ENCODE assay signal across 21 mouse cellular contexts in the genomic region with DNA sequence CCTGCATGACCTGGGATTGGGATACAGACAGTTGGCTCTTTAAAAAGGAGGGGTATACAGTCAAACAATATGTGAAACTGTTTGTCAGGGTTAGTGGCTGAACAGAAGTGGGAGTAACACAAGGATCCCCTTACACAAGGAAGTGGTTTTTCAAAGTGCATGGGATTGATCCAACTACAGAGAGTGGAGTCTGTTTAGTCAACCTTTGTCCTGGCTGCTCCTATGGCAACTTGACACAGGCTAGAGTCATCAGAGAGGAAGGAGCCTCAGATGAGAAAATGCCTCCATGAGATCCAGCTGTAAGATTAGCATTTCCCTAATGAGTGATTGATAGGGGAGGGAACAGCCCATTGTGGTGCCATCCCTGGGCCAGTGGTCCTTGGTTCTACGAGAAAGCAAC. TPM values are rescaled to one million over a fixed set of nuclear protein-coding genes. Genes with fewer than 3 reads are reported as not detected.
DNase-seq lines count a peak whose midpoint lies in the region; ATAC-seq and TF ChIP-seq lines count a peak whose summit lies in the region.
"Had no signal": no experiment of that assay in that cellular context is flagged by ENCODE, and none has a peak within 500 bp of the region (broad histone marks: within the 10 kb centered on the region; RNA-seq: fewer than 3 reads in every experiment).

No protein-coding gene starts in this region.

- no peak for TF ChIP-seq CTCF in lung, postnatal 0 days (IDR thresholded peaks at IDR 0.05)
- no peak for TF ChIP-seq CTCF in stomach, postnatal 0 days (IDR thresholded peaks at IDR 0.05; ENCODE audit: low read depth)
- TF ChIP-seq CTCF in gastrocnemius, adult 2 months (IDR thresholded peaks at IDR 0.05) = no peak

- H3K9ac ChIP-seq in lung, postnatal 0 days (replicated peaks; ENCODE audit: low read depth) = no peak overlapping the region
- H3K9ac ChIP-seq in intestine, embryonic 16.5 days (ENCODE audit: low read depth, low read length) = no peak overlapping the region
- H3K9ac ChIP-seq in stomach, postnatal 0 days (ENCODE audit: low read length) = no peak overlapping the region
- H3K9ac ChIP-seq: embryonic facial prominence, embryonic 15.5 days; forebrain, embryonic 15.5 days; hindbrain, embryonic 12.5 days; limb, embryonic 15.5 days; liver, embryonic 15.5 days; neural tube, embryonic 13.5 days had no signal

- no peaks in the 10 kb centered on the region for H3K9me3 ChIP-seq in lung, postnatal 0 days (ENCODE audit: low read length)
- H3K9me3 ChIP-seq in intestine, embryonic 16.5 days (ENCODE audit: control insufficient read depth, low read length) = no peaks in the 10 kb centered on the region
- H3K9me3 ChIP-seq in stomach, postnatal 0 days (ENCODE audit: control insufficient read depth, low read length) = no peaks in the 10 kb centered on the region
- H3K9me3 ChIP-seq: embryonic facial prominence, embryonic 15.5 days; forebrain, embryonic 15.5 days; hindbrain, embryonic 12.5 days; limb, embryonic 15.5 days; liver, embryonic 15.5 days; neural tube, embryonic 13.5 days had no signal

- no peaks in the 10 kb centered on the region for H3K27me3 ChIP-seq in lung, postnatal 0 days (replicated peaks; ENCODE audit: insufficient read depth, low read length)
- H3K27me3 ChIP-seq in intestine, embryonic 16.5 days (replicated peaks; ENCODE audit: control insufficient read depth, insufficient read depth, low read length) = no peaks in the 10 kb centered on the region
- H3K27me3 ChIP-seq in stomach, postnatal 0 days (ENCODE audit: control insufficient read depth, insufficient read depth, low read length) = no peaks in the 10 kb centered on the region
- H3K27me3 ChIP-seq: embryonic facial prominence, embryonic 15.5 days; forebrain, embryonic 15.5 days; limb, embryonic 15.5 days; neural tube, embryonic 13.5 days had no signal

- no peak overlapping the region for H3K27ac ChIP-seq in lung, postnatal 0 days (ENCODE audit: low read length)
- H3K27ac ChIP-seq in intestine, embryonic 16.5 days (ENCODE audit: low read length) = peak overlapping the region; percentile 46
- peak overlapping the region; percentile 70 for H3K27ac ChIP-seq in stomach, postnatal 0 days (replicated peaks)
- no peak overlapping the region for H3K27ac ChIP-seq in gastrocnemius, adult 2 months
- H3K27ac ChIP-seq: embryonic facial prominence, embryonic 15.5 days; forebrain, embryonic 15.5 days; hindbrain, embryonic 12.5 days; left cerebral cortex, adult 2 months; limb, embryonic 15.5 days; liver, embryonic 15.5 days; neural tube, embryonic 13.5 days had no signal

- no peak for TF ChIP-seq EP300 in lung, postnatal 0 days (IDR thresholded peaks at IDR 0.05)
- no peak for TF ChIP-seq EP300 in stomach, postnatal 0 days (optimal IDR thresholded peaks at IDR 0.05)

- ATAC-seq in lung, postnatal 0 days = peak; percentile 55; the same call in 1 of the 2 replicates
- peak; percentile 87 for ATAC-seq in intestine, embryonic 16.5 days
- peak; percentile 84 for ATAC-seq in stomach, postnatal 0 days (ENCODE audit: low FRiP score, low TSS enrichment)
- ATAC-seq: activated CD4-positive, CD25-positive, alpha-beta regulatory T cell, adult 4 months; forebrain, embryonic 15.5 days; midbrain, embryonic 16.5 days had no signal

- WGBS in lung, postnatal 0 days = 64% methylated on average over 1 of the region's 1 CpGs
- WGBS in intestine, embryonic 16.5 days = 79% methylated on average over 1 of the region's 1 CpGs
- WGBS in stomach, postnatal 0 days = 74% methylated on average over 1 of the region's 1 CpGs

- no peaks in the 10 kb centered on the region for H3K4me1 ChIP-seq in lung, postnatal 0 days (ENCODE audit: insufficient read depth, low read depth, low read length)
- H3K4me1 ChIP-seq in intestine, embryonic 16.5 days (ENCODE audit: control insufficient read depth, insufficient read depth, low read length) = peaks cover 2% of the 10 kb centered on the region; the same call in 1 of the 2 replicates
- no peaks in the 10 kb centered on the region for H3K4me1 ChIP-seq in stomach, postnatal 0 days (replicated peaks; ENCODE audit: control insufficient read depth, insufficient read depth)
- H3K4me1 ChIP-seq: embryonic facial prominence, embryonic 15.5 days; forebrain, embryonic 15.5 days; hindbrain, embryonic 12.5 days; limb, embryonic 15.5 days; neural tube, embryonic 13.5 days had no signal

- intact Hi-C loops in gastrocnemius, adult 2 months (cut with DNase I) = no loop called here

- H3K36me3 ChIP-seq in lung, postnatal 0 days (ENCODE audit: insufficient read depth, low read length) = no peaks in the 10 kb centered on the region
- no peaks in the 10 kb centered on the region for H3K36me3 ChIP-seq in intestine, embryonic 16.5 days (ENCODE audit: control insufficient read depth, insufficient read depth, low read length)
- H3K36me3 ChIP-seq in stomach, postnatal 0 days (ENCODE audit: control insufficient read depth, insufficient read depth, low read length) = no peaks in the 10 kb centered on the region
- H3K36me3 ChIP-seq: embryonic facial prominence, embryonic 15.5 days; forebrain, embryonic 15.5 days; hindbrain, embryonic 12.5 days; limb, embryonic 15.5 days; liver, embryonic 15.5 days; neural tube, embryonic 13.5 days had no signal

- no peak overlapping the region for H3K4me3 ChIP-seq in lung, postnatal 0 days (ENCODE audit: low read depth, low read length)
- no peak overlapping the region for H3K4me3 ChIP-seq in intestine, embryonic 16.5 days (ENCODE audit: low read length)
- H3K4me3 ChIP-seq in stomach, postnatal 0 days (ENCODE audit: low read depth, low read length) = no peak overlapping the region
- no peak overlapping the region for H3K4me3 ChIP-seq in gastrocnemius, adult 2 months
- H3K4me3 ChIP-seq: embryonic facial prominence, embryonic 15.5 days; forebrain, embryonic 15.5 days; hindbrain, embryonic 12.5 days; left cerebral cortex, adult 2 months; limb, embryonic 15.5 days; liver, embryonic 15.5 days; myocyte; neural tube, embryonic 13.5 days had no signal

- DNase-seq in lung, postnatal 0 days (ENCODE audit: low spot score) = peak; percentile 60
- no peak for DNase-seq in lung, postnatal 14 days
- peak; percentile 72 for DNase-seq in adipocyte (ENCODE audit: low spot score)
- DNase-seq in stomach, postnatal 0 days (ENCODE audit: low spot score) = peak; percentile 62
- no peak for DNase-seq in gastrocnemius, adult 2 months
- no peak for DNase-seq in kidney, postnatal 10 days
- DNase-seq: adrenal gland, postnatal 14 days; cerebellum, adult 9-10 months; gastrocnemius, postnatal 25 days; kidney, adult 9 months had no signal

- H3K4me2 ChIP-seq in lung, postnatal 0 days (replicated peaks; ENCODE audit: low read depth, low read length) = no peak overlapping the region
- no peak overlapping the region for H3K4me2 ChIP-seq in intestine, embryonic 16.5 days (ENCODE audit: low read depth, low read length)
- H3K4me2 ChIP-seq in stomach, postnatal 0 days (replicated peaks; ENCODE audit: low read depth) = no peak overlapping the region
- H3K4me2 ChIP-seq: embryonic facial prominence, embryonic 15.5 days; forebrain, embryonic 15.5 days; hindbrain, embryonic 12.5 days; limb, embryonic 15.5 days; liver, embryonic 15.5 days; neural tube, embryonic 13.5 days had no signal

RNA-seq across cellular contexts. Expression of a gene that starts 5.6 kb away (rescaled TPM):
- polyA plus RNA-seq in lung, postnatal 0 days (2015; fragmentation: Nextera tagmentation; extraction: Ambion mirVana) = 2.0 and 3.7 TPM in 2 replicates
- polyA plus RNA-seq in intestine, embryonic 16.5 days (2015; fragmentation: Nextera tagmentation; extraction: Ambion mirVana) = 5.9 and 7.6 TPM in 2 replicates
- 3.0 and 3.1 TPM in 2 replicates for polyA plus RNA-seq in stomach, postnatal 0 days (2015; fragmentation: Nextera tagmentation; extraction: Ambion mirVana)
- 10 to 100 TPM; 15.7 to 22.2 TPM for total RNA-seq in gastrocnemius, adult 2 months (2021)

RNA-seq across cellular contexts. Expression of a gene that starts 15.8 kb away (rescaled TPM):
- 22.5 and 26.4 TPM in 2 replicates for polyA plus RNA-seq in lung, postnatal 0 days (2015; fragmentation: Nextera tagmentation; extraction: Ambion mirVana)
- 40.6 and 40.7 TPM in 2 replicates for polyA plus RNA-seq in intestine, embryonic 16.5 days (2015; fragmentation: Nextera tagmentation; extraction: Ambion mirVana)
- polyA plus RNA-seq in stomach, postnatal 0 days (2015; fragmentation: Nextera tagmentation; extraction: Ambion mirVana) = 18.1 and 23.2 TPM in 2 replicates
- total RNA-seq in gastrocnemius, adult 2 months (2021) = 10 to 100 TPM; 11.7 to 14.1 TPM

RNA-seq across cellular contexts. Expression of a gene that starts 15.9 kb away (rescaled TPM):
- polyA plus RNA-seq in lung, postnatal 0 days (2015; fragmentation: Nextera tagmentation; extraction: Ambion mirVana) = 121 and 131 TPM in 2 replicates
- polyA plus RNA-seq in intestine, embryonic 16.5 days (2015; fragmentation: Nextera tagmentation; extraction: Ambion mirVana) = 164 and 179 TPM in 2 replicates
- 94.5 and 98.6 TPM in 2 replicates for polyA plus RNA-seq in stomach, postnatal 0 days (2015; fragmentation: Nextera tagmentation; extraction: Ambion mirVana)
- total RNA-seq in gastrocnemius, adult 2 months (2021) = 10 to 100 TPM; 57.9 to 65.2 TPM

RNA-seq across cellular contexts. Expression of a gene that starts 28.0 kb away (rescaled TPM):
- 40.5 and 43.1 TPM in 2 replicates for polyA plus RNA-seq in lung, postnatal 0 days (2015; fragmentation: Nextera tagmentation; extraction: Ambion mirVana)
- 78.6 and 82.0 TPM in 2 replicates for polyA plus RNA-seq in intestine, embryonic 16.5 days (2015; fragmentation: Nextera tagmentation; extraction: Ambion mirVana)
- polyA plus RNA-seq in stomach, postnatal 0 days (2015; fragmentation: Nextera tagmentation; extraction: Ambion mirVana) = 39.8 and 42.4 TPM in 2 replicates
- total RNA-seq in gastrocnemius, adult 2 months (2021) = 10 to 100 TPM; 31.2 to 31.5 TPM

RNA-seq across cellular contexts. Expression of a gene that starts 36.3 kb away (rescaled TPM):
- 4,475 and 4,528 TPM in 2 replicates for polyA plus RNA-seq in lung, postnatal 0 days (2015; fragmentation: Nextera tagmentation; extraction: Ambion mirVana)
- polyA plus RNA-seq in intestine, embryonic 16.5 days (2015; fragmentation: Nextera tagmentation; extraction: Ambion mirVana) = 1.7 and 2.3 TPM in 2 replicates
- polyA plus RNA-seq in stomach, postnatal 0 days (2015; fragmentation: Nextera tagmentation; extraction: Ambion mirVana) = 129 and 160 TPM in 2 replicates
- 10 to 100 TPM in 1 of 2 experiments, 1 to 10 TPM in 1; 9.1 to 15.4 TPM for total RNA-seq in gastrocnemius, adult 2 months (2021)
- polyA plus RNA-seq: activated CD4-positive, CD25-positive, alpha-beta regulatory T cell, adult 4 months had no signal

Comparison
In these comparisons a context has a peak if more than half of its experiments do, and no peak if none do; other contexts are left out.
1. DNase-seq: peak in lung, postnatal 0 days (single experiment), adipocyte (single experiment) and stomach, postnatal 0 days (single experiment); none in lung, postnatal 14 days (single experiment), gastrocnemius, adult 2 months (single experiment) and kidney, postnatal 10 days (single experiment).
2. H3K27ac ChIP-seq: peak in intestine, embryonic 16.5 days (single experiment) and stomach, postnatal 0 days (single experiment); none in lung, postnatal 0 days (single experiment) and gastrocnemius, adult 2 months (single experiment).
3. Peak in every context shown above with its lines, with median percentiles within 50 percentile points of each other: ATAC-seq.